Mouse (Mus musculus): ENCODE data around the gene Il1b.

DNA sequence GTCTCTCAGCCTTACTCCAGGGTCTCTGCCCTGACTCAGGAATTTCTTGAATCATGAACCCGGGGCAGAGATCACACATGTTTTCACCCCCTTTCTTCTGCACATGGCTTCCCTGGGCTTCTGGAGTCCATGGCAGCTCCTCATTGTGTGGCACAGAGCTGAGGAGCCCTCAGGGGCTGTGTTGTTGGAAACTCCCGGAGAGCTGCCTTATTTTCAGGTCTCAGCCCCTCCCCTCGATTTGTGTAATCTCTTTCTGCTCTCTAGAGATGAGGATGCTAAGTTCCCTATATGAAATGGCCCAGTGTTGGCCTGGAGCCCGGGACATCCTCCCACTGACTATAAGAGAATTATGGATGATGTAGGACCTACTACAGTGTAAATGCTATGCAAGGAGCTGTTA lies 37.5 kb downstream of the Il1b start:
- TF ChIP-seq CTCF (IDR thresholded peaks at IDR 0.05; ENCODE audit: extremely low read depth, insufficient read depth, low read length), result no peak
- no peak for TF ChIP-seq POLR2A (IDR thresholded peaks at IDR 0.05; ENCODE audit: extremely low read depth, insufficient read depth, low read length)
